Mouse (Mus musculus) bone marrow, adult 2 months (tissue): Measurements from ENCODE around the gene Actr1b. TPM values are rescaled to one million over a fixed set of nuclear protein-coding genes. Genes with fewer than 3 reads are reported as not detected.

Experiments
- H3K27ac ChIP-seq: fragments of 200-500 bp; 2 replicates; pipeline ENCODE4 v1.5.1; 2012; ENCODE audit warnings: low read depth, mild to moderate bottlenecking, control low read depth, inconsistent platforms, low read length; ENCODE audit not compliant: control insufficient read depth, poor library complexity, insufficient read depth
- H3K4me1 ChIP-seq: fragments of 200-500 bp; 2 replicates; pipeline ENCODE4 v1.6.1; 2011; ENCODE audit warnings: low read length; ENCODE audit not compliant: control insufficient read depth, insufficient read depth
- H3K4me3 ChIP-seq: fragments of 200-500 bp; replicated peaks from 2 replicates; pipeline ENCODE3; 2011; ENCODE audit warnings: mild to moderate bottlenecking, low read depth, low read length, control low read depth; ENCODE audit not compliant: control insufficient read depth
- CTCF ChIP-seq: fragments of 200-500 bp; IDR thresholded peaks from 2 replicates; pipeline ENCODE4 v1.5.1; 2011; ENCODE audit warnings: low read length, control low read depth; ENCODE audit not compliant: control insufficient read depth, insufficient read depth
- POLR2A ChIP-seq: fragments of 200-500 bp; IDR thresholded peaks from 2 replicates; pipeline ENCODE4 v1.6.1; 2011; ENCODE audit warnings: low read depth, mild to moderate bottlenecking, control low read depth, low read length, borderline replicate concordance; ENCODE audit not compliant: control insufficient read depth
- WGBS: fragments of 180-500 bp; shearing (Covaris S2); methylation state at CpG from one replicate; pipeline ENCODE4 v1.1.7; 2018; 5-methylcytosine and 5-hydroxymethylcytosine counted together
- polyA plus RNA-seq: library from polyadenylated mRNA; stranded (reverse); fragments of >200 nt; gene quantifications from 2 replicates; pipeline ENCODE4 v1.2.4, GENCODE M21; 2011; ENCODE audit warnings: low replicate concordance; ENCODE audit not compliant: missing spikeins, insufficient read depth, insufficient read length

Actr1b gene
- polyA plus RNA-seq, 1 experiment: 47.5 TPM

- Histone ChIP-seq H3K27ac (peak within 1 kb of the TSS; percentile 41), H3K4me3 (peak within 1 kb of the TSS; percentile 85), H3K4me1 (no peaks in the 10 kb centered on the region)
- WGBS: under 1% methylated on average over 68 of the region's 68 CpGs
- TF ChIP-seq POLR2A: peak; percentile 37; the same call in 1 of the 2 replicates
- no peak for TF ChIP-seq CTCF
Observed at GRCm38 (mm10) chr1:36691271-36692155, 22.7 kb downstream of the Actr1b start, which contains the start of gene Cox5b. TSS of gene Cox5b (plus strand) at chr1:36691449.

GRCm38 (mm10) chr1:36690671-36691235, 23.5 kb downstream of the Actr1b start:
- peak overlapping the region; percentile 85 for H3K4me3 ChIP-seq
- WGBS: 61% methylated on average over 11 of the region's 11 CpGs
- peak overlapping the region; percentile 41; the same call in 1 of the 2 replicates for H3K27ac ChIP-seq
- H3K4me1 ChIP-seq: no peaks in the 10 kb centered on the region
- TF ChIP-seq CTCF (no peak), POLR2A (no peak)

GRCm38 (mm10) chr1:36683810-36684467, 30.3 kb downstream of the Actr1b start:
- Histone ChIP-seq H3K4me3 (no peak overlapping the region), H3K4me1 (no peaks in the 10 kb centered on the region), H3K27ac (no peak overlapping the region)
- TF ChIP-seq POLR2A (no peak), CTCF (peak; percentile 75)
- 9% methylated on average over 13 of the region's 13 CpGs for WGBS

GRCm38 (mm10) chr1:36682620-36683355, 31.4 kb downstream of the Actr1b start, which contains the start of gene Fam178b:
TSS of gene Fam178b (minus strand) at chr1:36683183.
- WGBS: 92% methylated on average over 39 of the region's 39 CpGs

GRCm38 (mm10) chr1:36680893-36681292, 33.3 kb downstream of the Actr1b start:
- Histone ChIP-seq H3K4me3 (no peak overlapping the region), H3K4me1 (no peaks in the 10 kb centered on the region), H3K27ac (no peak overlapping the region; the same call in 1 of the 2 replicates)
- 85% methylated on average over 7 of the region's 7 CpGs for WGBS
- no peak for TF ChIP-seq POLR2A
- TF ChIP-seq CTCF: no peak

More at GRCm38 (mm10) chr1:36682620-36683355, 31.4 kb downstream of the Actr1b start, which contains the start of gene Fam178b:
- TF ChIP-seq POLR2A (no peak), CTCF (no peak)
- no peak within 1 kb of the TSS for H3K4me3 ChIP-seq
- H3K27ac ChIP-seq: no peak within 1 kb of the TSS; the same call in 1 of the 2 replicates
- no peaks in the 10 kb centered on the region for H3K4me1 ChIP-seq

GRCm38 (mm10) chr1:36674936-36675335, 39.3 kb downstream of the Actr1b start:
- Histone ChIP-seq H3K27ac (no peak overlapping the region), H3K4me1 (no peaks in the 10 kb centered on the region), H3K4me3 (no peak overlapping the region)
- TF ChIP-seq POLR2A (no peak), CTCF (no peak)
- WGBS: 62% methylated on average over 3 of the region's 3 CpGs

GRCm38 (mm10) chr1:36672648-36673350, 41.4 kb downstream of the Actr1b start:
- WGBS: 79% methylated on average over 16 of the region's 16 CpGs
- Histone ChIP-seq H3K27ac (no peak overlapping the region), H3K4me1 (no peaks in the 10 kb centered on the region), H3K4me3 (no peak overlapping the region)
- TF ChIP-seq CTCF (no peak), POLR2A (no peak)
